Mouse (Mus musculus) kidney, embryonic 16.5 days (tissue): Measurements from ENCODE around the gene Rbm20. TPM values are rescaled to one million over a fixed set of nuclear protein-coding genes. Genes with fewer than 3 reads are reported as not detected.
A peak's percentile ranks its signal among the peaks of the same experiment; 100 is the strongest.

Experiments used
- ATAC-seq: fragments of 200-750 bp; cut with Nextera tagmentation; 2 replicates; pipeline ENCODE4 v1.8.0; 2017; ENCODE audit warnings: moderate TSS enrichment; ENCODE audit not compliant: low FRiP score, low TSS enrichment
- H3K27ac ChIP-seq: fragments of 300-500 bp; sonication (generic); 2 replicates; pipeline ENCODE4 v1.5.1; 2014; ENCODE audit warnings: low read length
- H3K27me3 ChIP-seq: fragments of 300-500 bp; sonication (generic); 2 replicates; pipeline ENCODE4 v1.6.1; 2014; ENCODE audit warnings: low read length, control low read depth, mixed read lengths; ENCODE audit not compliant: insufficient read depth
- H3K36me3 ChIP-seq: fragments of 300-500 bp; sonication (generic); 2 replicates; pipeline ENCODE4 v1.6.1; 2014; ENCODE audit warnings: low read length, control low read depth, mixed read lengths; ENCODE audit not compliant: insufficient read depth
- H3K4me1 ChIP-seq: fragments of 300-500 bp; sonication (generic); 2 replicates; pipeline ENCODE4 v1.6.1; 2014; ENCODE audit warnings: low read length, control low read depth, mixed read lengths; ENCODE audit not compliant: insufficient read depth
- H3K4me2 ChIP-seq: fragments of 300-500 bp; sonication (generic); replicated peaks from 2 replicates; pipeline ENCODE4 v1.6.1; 2014; ENCODE audit warnings: low read depth, low read length
- H3K4me3 ChIP-seq: fragments of 300-500 bp; sonication (generic); 2 replicates; pipeline ENCODE4 v1.5.1; 2014; ENCODE audit warnings: mild to moderate bottlenecking, low read length
- H3K9ac ChIP-seq: fragments of 300-500 bp; sonication (generic); replicated peaks from 2 replicates; pipeline ENCODE4 v1.6.1; 2014; ENCODE audit warnings: low read length
- H3K9me3 ChIP-seq: fragments of 300-500 bp; sonication (generic); 2 replicates; pipeline ENCODE4 v1.6.1; 2016; ENCODE audit warnings: low read length, control low read depth
- WGBS: fragments of 180-500 bp; shearing (Covaris S2); extraction: QIAGEN DNeasy Blood & Tissue Kit; methylation state at CpG from one replicate; pipeline ENCODE4 v1.1.7; 2014; 5-methylcytosine and 5-hydroxymethylcytosine counted together
- polyA plus RNA-seq: library from polyadenylated mRNA; unstranded; fragments of >200 nt; fragmentation: Nextera tagmentation; extraction: Ambion mirVana; gene quantifications from 2 replicates; pipeline ENCODE4 v1.2.1, GENCODE M21; 2015

Rbm20 gene
- polyA plus RNA-seq, 1 experiment from 2014 or later: 2.5 TPM

- peaks cover 11% of the 10 kb centered on the region for H3K4me1 ChIP-seq
- H3K36me3 ChIP-seq: no peaks in the 10 kb centered on the region
- no peak for ATAC-seq
- 26% methylated on average over 1 of the region's 1 CpGs for WGBS
- H3K9ac ChIP-seq: no peak overlapping the region
- H3K27me3 ChIP-seq: no peaks in the 10 kb centered on the region
- H3K27ac ChIP-seq: no peak overlapping the region
- H3K9me3 ChIP-seq: no peaks in the 10 kb centered on the region
- H3K4me2 ChIP-seq: no peak overlapping the region
- no peak overlapping the region for H3K4me3 ChIP-seq
Observed at GRCm38 (mm10) chr19:53694020-53694419, 16.9 kb downstream of the Rbm20 start.

- H3K27me3 ChIP-seq: no peaks in the 10 kb centered on the region
- no peak for ATAC-seq
- no peaks in the 10 kb centered on the region for H3K9me3 ChIP-seq
- H3K9ac ChIP-seq: no peak overlapping the region
- no peak overlapping the region for H3K27ac ChIP-seq
- no peak overlapping the region for H3K4me3 ChIP-seq
- no peaks in the 10 kb centered on the region for H3K36me3 ChIP-seq
- no peak overlapping the region for H3K4me2 ChIP-seq
- peaks cover 14% of the 10 kb centered on the region for H3K4me1 ChIP-seq
- WGBS: 80% methylated on average over 6 of the region's 6 CpGs
Observed at GRCm38 (mm10) chr19:53696079-53696478, 19.0 kb downstream of the Rbm20 start.

- ATAC-seq: no peak
- no peaks in the 10 kb centered on the region for H3K9me3 ChIP-seq
- H3K36me3 ChIP-seq: no peaks in the 10 kb centered on the region
- 83% methylated on average over 3 of the region's 3 CpGs for WGBS
- no peak overlapping the region for H3K27ac ChIP-seq
- H3K4me2 ChIP-seq: no peak overlapping the region
- H3K27me3 ChIP-seq: no peaks in the 10 kb centered on the region
- no peak overlapping the region for H3K4me3 ChIP-seq
- H3K9ac ChIP-seq: no peak overlapping the region
- peaks cover 14% of the 10 kb centered on the region for H3K4me1 ChIP-seq
Observed at GRCm38 (mm10) chr19:53696655-53697054, 19.5 kb downstream of the Rbm20 start.

GRCm38 (mm10) chr19:53697376-53698126 is 20.4 kb downstream of the Rbm20 start:
- no peak overlapping the region for H3K4me3 ChIP-seq
- whole genome bisulfite sequencing: 54% methylated on average over 24 of the region's 24 CpGs
- no peaks in the 10 kb centered on the region for H3K9me3 ChIP-seq
- H3K27me3 ChIP-seq: no peaks in the 10 kb centered on the region
- peaks cover 14% of the 10 kb centered on the region for H3K4me1 ChIP-seq
- no peak overlapping the region for H3K4me2 ChIP-seq
- no peak overlapping the region for H3K27ac ChIP-seq
- H3K36me3 ChIP-seq: no peaks in the 10 kb centered on the region
- no peak overlapping the region for H3K9ac ChIP-seq
- ATAC-seq: peak; percentile 54; the same call in 1 of the 2 replicates

- Histone ChIP-seq H3K4me2 (no peak overlapping the region), H3K27me3 (no peaks in the 10 kb centered on the region), H3K36me3 (no peaks in the 10 kb centered on the region), H3K9ac (no peak overlapping the region), H3K4me3 (no peak overlapping the region), H3K4me1 (peaks cover 16% of the 10 kb centered on the region), H3K9me3 (no peaks in the 10 kb centered on the region), H3K27ac (no peak overlapping the region)
- no peak for ATAC-seq
- 14% methylated on average over 7 of the region's 7 CpGs for WGBS
Observed at GRCm38 (mm10) chr19:53699671-53700070, 22.6 kb downstream of the Rbm20 start.

- H3K9me3 ChIP-seq: no peaks in the 10 kb centered on the region
- H3K27me3 ChIP-seq: no peaks in the 10 kb centered on the region
- ATAC-seq: no peak
- H3K4me3 ChIP-seq: no peak overlapping the region
- peaks cover 18% of the 10 kb centered on the region for H3K4me1 ChIP-seq
- WGBS: 84% methylated on average over 9 of the region's 9 CpGs
- no peak overlapping the region for H3K9ac ChIP-seq
- H3K36me3 ChIP-seq: no peaks in the 10 kb centered on the region
- no peak overlapping the region for H3K4me2 ChIP-seq
- H3K27ac ChIP-seq: no peak overlapping the region
Observed at GRCm38 (mm10) chr19:53701434-53701833, 24.3 kb downstream of the Rbm20 start.

GRCm38 (mm10) chr19:53704895-53705823 is 28.1 kb downstream of the Rbm20 start:
- Histone ChIP-seq H3K9me3 (no peaks in the 10 kb centered on the region; the same call in 1 of the 2 replicates), H3K27me3 (no peaks in the 10 kb centered on the region), H3K36me3 (no peaks in the 10 kb centered on the region), H3K4me2 (peak overlapping the region; percentile 63), H3K4me1 (peaks cover 4% of the 10 kb centered on the region; the same call in 1 of the 2 replicates), H3K9ac (peak overlapping the region; percentile 71), H3K27ac (no peak overlapping the region), H3K4me3 (peak overlapping the region; percentile 43)
- 7% methylated on average over 28 of the region's 29 CpGs for WGBS
- peak; percentile 89 for ATAC-seq

- no peak for ATAC-seq
- H3K4me2 ChIP-seq: no peak overlapping the region
- H3K27me3 ChIP-seq: no peaks in the 10 kb centered on the region
- H3K9ac ChIP-seq: no peak overlapping the region
- WGBS: 77% methylated on average over 11 of the region's 11 CpGs
- H3K27ac ChIP-seq: no peak overlapping the region
- no peak overlapping the region for H3K4me3 ChIP-seq
- H3K4me1 ChIP-seq: peaks cover 16% of the 10 kb centered on the region
- H3K36me3 ChIP-seq: no peaks in the 10 kb centered on the region
- no peaks in the 10 kb centered on the region; the same call in 1 of the 2 replicates for H3K9me3 ChIP-seq
Observed at GRCm38 (mm10) chr19:53708401-53708800, 31.3 kb downstream of the Rbm20 start.

GRCm38 (mm10) chr19:53710861-53711260 is 33.8 kb downstream of the Rbm20 start:
- peaks cover 12% of the 10 kb centered on the region for H3K4me1 ChIP-seq
- H3K4me2 ChIP-seq: no peak overlapping the region
- peaks cover 11% of the 10 kb centered on the region; the same call in 1 of the 2 replicates for H3K9me3 ChIP-seq
- 0 out of 2 replicates have a peak, but pooled peaks cover 4% of the 10 kb centered on the region for H3K36me3 ChIP-seq
- peak; percentile 27; the same call in 1 of the 2 replicates for ATAC-seq
- WGBS: 52% methylated on average over 4 of the region's 4 CpGs
- no peak overlapping the region for H3K27ac ChIP-seq
- no peaks in the 10 kb centered on the region for H3K27me3 ChIP-seq
- H3K4me3 ChIP-seq: no peak overlapping the region
- 0 out of 2 replicates have a peak overlapping the region, but pooled peaks have one; percentile 11 for H3K9ac ChIP-seq
